Mouse (Mus musculus) common myeloid progenitor, adult 5-6 weeks (primary cell): ENCODE data around the gene Fli1. TPM values are rescaled to one million over a fixed set of nuclear protein-coding genes. Genes with fewer than 3 reads are reported as not detected.

Experiments used
- ATAC-seq: replicated peaks from 2 replicates; pipeline ENCODE4 v1.8.0; 2016; ENCODE audit warnings: low read depth, mild to moderate bottlenecking, moderate TSS enrichment, inconsistent platforms; ENCODE audit not compliant: poor library complexity, severe bottlenecking
- total RNA-seq: library from RNA; stranded (forward); fragments of 200-1000, 187-1606 nt; gene quantifications from 2 replicates; pipeline ENCODE4 v1.2.3, GENCODE M21; 2017

Gene Fli1
- total RNA-seq, 1 experiment from 2014 or later = 88.2 TPM

DNA sequence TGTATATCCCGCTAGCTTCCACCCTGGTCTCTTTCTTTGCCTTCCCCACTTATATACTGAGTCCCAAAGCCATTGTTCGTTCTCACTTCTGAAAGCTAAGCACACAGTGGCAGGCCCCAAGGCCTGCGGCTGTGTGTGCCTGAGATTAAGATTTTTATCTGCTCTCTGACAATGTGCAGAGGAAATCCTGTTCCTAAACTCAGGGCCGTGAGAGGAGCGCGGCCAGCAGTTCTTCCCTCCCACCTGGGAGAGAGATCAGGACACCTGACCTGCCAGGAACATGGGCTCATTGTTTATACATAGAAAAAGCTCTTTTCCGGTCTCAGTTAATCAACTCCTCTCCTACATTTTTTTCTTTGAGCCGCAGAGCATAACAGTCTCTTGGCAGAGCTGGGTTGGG, 36.5 kb downstream of the Fli1 start:
- peak; percentile 8; the same call in 1 of the 2 replicates for ATAC-seq

DNA sequence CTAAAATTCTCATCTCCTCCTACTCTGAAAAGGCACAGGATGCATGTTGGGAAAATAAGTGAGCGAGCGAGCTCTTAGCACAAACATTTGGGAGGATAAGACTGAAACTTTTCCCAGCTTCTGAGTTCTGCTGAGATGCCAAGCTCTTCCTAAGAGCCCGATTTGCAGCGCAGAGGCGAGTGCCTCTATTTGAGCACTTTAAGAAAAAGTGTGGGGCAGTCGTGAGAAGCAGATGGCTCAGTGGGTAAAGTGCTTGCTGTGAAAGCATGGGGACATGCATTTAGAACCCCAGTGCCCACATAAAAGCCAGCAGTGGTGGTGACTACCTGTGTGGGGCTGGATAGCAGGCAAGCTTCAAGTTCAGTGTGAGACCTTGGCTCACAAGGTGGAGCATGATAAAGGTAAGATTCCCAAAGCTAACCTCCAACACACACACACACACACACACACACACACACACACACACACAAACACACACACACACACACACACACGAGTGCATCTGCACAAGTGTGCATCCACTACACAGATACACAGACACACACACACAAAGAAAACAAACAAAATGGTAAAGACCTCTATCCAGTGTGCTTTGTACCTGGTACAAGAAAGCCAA, 37.1 kb downstream of the Fli1 start:
- ATAC-seq = no peak

DNA sequence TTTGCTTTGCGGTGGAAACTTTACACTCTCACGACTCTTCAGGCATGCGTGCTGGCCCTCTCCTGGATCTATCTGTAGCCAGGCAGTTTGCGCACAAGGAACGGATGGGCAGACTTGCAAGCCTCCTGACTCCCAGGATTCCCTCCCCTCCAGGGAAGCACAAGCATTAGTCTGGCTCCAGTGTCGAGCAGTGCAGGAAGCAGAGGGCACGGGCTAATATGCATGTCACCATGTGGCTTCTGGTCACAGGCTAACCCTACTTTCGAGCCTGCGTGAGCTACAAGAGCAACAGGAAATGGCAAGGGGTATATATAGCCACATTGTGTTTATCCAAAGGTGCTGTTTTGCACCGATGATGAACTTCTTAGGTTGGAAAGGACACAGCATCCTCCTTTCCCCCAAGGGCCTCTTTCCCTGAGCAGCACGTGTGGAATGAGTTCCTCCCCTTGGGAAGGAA, 38.6 kb downstream of the Fli1 start:
- no peak for ATAC-seq

DNA sequence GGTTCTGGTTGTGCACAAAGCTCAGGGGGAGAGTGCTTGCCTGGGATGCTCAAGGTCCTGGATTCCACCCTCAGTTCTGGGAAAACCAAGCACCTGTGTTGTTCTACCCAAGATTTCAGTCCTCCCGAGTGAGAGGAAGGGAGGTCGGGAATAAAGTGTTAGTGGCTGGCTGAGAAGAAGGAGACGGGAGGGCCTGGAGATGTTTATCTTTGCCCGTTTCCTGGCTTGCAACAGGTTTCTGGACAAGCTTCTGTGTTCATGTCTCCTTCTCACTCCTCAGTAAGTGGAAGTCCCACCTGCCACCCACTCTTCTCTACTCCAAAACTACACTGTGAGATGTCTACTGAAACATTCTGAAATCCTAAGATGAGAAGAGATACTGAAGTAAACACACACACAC, 39.2 kb downstream of the Fli1 start:
- ATAC-seq = no peak

DNA sequence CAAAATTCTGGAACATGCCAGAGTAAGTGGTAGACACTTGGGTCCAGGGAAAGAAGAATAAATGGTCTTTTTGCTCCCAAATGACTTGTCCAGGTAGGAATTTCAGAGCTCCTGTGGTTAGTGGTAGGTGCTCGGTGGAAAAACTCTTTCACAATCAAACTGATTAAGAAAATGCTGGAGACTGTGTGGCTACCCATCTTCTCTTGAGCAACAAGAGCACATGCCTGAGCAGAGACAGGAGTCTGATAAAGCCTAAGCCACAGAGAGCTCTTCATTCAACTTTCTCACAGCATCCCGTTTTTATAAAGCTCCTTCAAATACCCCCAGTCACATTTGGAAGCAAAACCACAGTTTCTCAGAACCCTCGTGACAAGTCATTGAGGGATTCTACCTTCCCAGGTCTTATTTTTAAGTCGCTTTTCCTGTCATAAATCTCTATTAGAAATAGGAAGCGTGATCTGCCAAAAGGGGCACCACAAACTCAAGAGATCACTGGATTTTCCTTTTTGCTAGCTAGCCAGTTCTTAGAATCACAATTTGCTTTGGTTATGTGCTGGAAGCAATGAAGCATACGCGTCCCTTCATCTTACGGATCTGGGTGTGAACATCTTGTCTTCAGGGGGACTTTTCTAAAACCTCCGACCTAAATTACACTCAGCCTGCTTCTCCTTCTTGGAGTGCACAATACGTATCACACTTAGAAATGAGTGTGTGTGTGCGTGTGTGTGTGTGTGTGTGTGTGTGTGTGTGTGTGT, 40.2 kb downstream of the Fli1 start:
- ATAC-seq = peak; percentile 10

DNA sequence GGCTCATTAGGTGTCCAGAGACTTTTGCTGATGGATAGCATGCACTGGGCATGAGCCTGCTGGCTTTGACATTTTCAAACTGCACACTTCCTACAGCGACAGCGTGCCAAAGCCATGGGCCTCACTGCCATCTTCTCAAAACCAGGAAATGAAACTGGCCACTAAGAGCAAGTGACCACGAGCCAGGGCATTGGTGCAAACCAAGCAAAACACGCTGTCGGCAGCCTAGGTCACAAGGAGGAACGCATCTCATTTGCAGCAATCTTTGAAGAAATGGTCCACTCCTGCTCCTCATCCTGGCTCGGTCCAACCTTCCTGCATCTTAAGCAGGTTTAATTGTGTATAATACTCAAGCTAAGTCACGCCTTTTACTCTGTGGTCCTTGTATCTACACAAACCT, 41.8 kb downstream of the Fli1 start:
- ATAC-seq = peak; percentile 62

DNA sequence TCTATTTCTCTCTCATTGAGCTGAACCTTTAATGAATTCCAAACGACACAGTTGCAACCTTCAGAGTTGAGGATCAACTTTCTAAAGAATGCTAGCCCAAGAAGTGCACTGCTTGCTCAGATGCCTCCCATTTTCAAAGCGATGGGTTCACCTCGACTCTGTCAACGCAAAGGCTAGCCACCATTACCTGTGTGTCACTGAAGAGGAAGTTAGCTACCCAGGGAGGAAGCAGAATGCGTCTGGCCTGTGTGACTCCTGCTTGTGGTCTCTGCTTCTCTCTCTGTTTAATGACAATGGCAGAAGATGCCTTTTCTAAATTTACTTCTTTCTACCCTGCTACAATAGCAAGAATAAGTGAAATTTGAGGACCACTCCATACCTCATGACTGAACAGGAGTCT, 42.6 kb downstream of the Fli1 start:
- peak; percentile 42 for ATAC-seq

DNA sequence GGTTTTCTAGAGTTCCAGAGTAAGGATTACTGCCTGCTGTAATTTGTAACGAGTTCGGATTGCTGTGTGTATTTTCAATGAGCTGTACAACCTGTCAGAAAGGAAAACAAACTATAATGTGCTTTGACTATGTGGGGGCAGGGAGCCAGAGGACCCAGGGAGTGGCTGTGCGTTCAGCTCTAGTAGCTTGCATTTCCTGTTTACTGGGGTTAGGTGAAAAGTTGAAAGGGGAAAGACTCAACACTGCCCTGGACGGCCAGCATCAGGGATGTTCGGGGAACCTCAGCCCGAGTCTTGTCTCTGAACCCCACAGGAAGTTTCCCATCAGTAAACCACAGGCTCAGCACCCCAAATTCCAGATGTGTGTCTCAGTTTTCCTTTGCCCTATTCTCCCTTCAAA, 43.2 kb downstream of the Fli1 start:
- ATAC-seq = no peak

DNA sequence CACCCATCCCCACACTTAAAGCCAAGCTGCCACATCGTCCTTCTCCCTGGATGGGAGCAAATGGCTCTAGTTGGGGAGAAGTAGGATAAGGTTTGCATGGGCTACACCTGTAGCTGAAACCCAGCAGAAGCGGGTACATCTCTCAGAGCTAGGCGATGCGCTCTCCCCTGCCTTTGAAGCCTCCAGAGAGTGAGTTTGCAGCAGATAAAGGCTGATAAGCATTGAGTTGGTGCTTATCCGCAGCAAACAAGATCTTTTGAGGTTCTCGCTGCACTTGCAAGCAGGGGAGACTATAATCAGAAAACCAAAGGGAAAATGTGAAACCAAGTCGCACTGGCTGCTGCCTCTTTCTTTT, 47.0 kb downstream of the Fli1 start:
- peak; percentile 13; the same call in 1 of the 2 replicates for ATAC-seq

DNA sequence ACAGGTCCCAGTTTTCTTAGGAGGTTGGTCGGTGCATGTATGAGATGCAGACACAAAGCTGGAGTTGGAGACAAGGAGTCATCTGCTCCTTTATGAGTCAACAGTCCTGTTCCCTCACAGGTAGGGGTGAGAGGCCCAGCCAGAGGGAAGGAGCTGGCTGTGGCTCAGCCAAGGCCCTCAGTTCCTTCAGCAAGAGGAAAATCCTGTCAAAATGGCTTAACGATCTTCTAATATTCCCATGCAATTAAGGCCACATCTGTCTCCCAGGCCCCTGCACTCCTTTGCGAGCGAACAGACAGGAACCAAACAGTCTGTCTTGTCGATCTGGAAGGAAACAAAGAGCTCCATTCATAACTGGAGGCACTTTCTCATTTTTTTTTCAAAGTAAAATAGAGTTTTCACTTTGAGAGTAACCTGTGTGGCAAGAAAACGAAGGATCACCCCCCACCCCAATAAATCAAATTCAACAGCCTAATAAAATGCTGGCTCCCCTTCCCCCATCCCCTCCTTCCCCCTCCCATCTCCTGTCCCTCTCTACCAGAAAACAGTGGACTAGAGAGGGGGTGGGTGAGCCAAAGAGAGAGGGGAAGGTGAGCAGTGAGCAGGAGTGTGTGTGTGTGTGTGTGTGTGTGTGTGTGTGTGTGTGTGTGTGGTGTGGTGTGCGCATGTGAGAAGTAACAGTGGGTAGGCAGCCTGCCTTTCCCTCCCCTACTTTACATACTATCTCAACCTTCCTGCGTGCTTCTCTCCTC, 47.6 kb downstream of the Fli1 start:
- no peak for ATAC-seq

DNA sequence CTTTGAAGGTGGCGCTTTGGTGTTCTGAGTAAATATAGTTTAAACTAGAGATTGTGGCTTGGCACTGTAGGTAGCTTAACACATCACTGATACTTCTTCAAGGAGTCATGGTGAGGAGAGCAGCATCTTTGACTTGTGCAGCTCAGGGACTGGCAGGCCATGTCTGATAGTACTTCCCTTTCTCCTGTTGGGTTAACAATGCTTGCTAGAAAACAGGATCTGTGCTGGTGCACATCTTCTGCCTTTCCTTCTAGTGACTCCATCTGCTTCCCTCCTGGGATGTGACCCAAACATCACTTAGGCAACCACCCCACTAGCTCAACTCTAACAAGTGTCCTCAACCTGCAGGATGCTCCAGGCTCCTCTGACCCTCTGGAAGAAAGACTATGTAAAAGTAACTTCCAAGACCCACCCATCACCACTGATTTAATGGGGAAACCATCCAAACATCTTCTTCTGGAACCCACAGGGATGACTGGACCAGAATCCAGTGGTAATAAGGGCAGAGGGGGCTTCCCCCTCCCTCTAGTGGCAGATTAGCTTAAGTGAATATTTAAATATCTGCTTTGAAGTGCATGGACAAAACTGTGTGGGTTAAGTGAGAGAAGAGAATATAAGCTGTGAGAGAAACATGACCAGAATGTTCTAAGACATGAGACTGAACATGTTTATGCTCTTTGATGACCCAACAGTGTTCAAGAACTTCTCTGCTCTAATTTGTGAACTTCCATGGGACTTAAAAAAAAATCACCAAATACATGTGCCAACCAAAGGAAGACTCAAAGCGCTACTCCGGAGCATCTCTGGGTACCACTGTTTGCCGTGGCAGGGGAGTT, 48.9 kb downstream of the Fli1 start:
- ATAC-seq = no peak; the same call in 1 of the 2 replicates

DNA sequence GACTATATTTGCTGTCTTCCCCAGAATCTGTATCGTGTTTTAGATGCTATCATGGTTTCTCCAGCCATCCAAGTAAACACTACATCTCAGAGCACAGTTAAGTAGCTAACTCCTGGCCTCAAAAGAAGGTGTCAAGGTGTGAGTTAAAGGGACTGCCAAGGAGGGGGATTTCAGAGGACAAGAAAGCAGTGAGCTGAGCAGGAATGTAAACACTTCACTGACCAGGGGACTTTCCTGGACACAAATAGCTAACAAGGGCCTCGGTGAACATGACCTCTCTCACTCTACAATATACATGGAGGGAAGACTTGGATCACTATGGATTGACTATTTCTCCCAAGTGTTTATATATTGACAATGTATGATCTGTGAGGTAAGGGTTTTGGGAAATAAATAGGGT, 49.9 kb downstream of the Fli1 start:
- ATAC-seq = no peak

DNA sequence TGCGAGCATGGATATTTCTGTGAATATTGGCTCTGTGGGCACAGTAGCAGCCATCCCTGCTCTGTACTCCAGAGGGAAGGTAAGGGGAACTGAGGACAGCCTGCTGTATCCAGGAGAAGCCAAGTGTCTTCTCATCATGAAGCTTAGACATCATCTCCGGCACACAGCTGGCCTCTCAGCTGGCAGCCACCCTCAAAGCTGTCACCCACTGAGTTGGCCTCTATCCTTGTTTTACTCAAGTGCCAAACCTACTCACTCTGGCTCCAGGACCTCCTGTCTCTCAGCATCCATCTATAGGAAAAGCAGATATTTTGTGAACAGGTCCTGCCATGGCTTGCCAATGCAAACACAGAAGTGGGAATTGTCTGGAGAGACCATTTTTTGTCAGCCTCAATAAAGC, 51.2 kb downstream of the Fli1 start:
- no peak for ATAC-seq

DNA sequence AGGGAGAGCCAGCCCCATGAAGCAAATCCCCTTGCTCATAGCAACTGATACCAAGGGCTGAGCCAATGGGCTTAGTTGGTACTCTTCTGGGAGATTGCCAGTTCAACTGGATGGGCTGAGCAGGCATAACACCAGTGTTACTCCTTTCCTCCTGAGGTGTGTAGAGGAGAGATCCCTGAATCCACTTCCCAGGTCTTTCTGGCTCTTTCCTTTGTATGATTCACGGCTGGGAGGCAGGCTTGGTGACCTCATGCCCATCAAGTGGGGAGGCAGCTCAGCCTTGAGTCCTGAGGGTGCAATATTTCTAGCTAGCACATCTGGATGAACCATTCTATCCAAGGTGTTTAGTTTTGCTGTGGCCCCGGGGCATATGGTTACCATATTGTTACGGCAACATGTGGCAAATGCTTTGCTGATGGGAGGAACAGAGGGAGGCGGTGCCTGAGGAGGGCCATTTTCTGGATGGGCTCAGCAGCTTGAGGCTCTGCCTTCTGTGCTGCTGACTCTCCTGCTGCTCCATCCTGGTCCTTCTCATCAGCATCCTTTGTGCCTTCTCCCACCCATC, 52.8 kb downstream of the Fli1 start:
- no peak for ATAC-seq

DNA sequence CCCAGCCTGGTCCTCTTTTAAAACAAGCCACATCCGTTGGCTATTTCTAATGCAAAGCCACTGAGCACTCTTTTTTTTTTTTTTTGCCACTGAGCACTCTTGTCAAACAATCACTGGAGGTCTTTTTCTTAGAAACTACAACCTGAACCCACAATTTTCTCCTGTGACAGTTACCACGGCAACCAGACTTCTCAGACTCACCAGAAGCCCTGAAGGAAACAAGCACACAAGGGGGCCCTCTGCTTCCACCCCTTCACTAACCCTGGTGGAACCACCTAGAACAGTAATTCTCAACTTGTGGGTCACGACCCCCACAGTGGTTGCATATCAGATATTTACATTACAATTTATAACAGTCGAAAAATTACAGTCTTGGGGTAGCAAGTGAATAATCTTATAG, 53.3 kb downstream of the Fli1 start:
- no peak for ATAC-seq

DNA sequence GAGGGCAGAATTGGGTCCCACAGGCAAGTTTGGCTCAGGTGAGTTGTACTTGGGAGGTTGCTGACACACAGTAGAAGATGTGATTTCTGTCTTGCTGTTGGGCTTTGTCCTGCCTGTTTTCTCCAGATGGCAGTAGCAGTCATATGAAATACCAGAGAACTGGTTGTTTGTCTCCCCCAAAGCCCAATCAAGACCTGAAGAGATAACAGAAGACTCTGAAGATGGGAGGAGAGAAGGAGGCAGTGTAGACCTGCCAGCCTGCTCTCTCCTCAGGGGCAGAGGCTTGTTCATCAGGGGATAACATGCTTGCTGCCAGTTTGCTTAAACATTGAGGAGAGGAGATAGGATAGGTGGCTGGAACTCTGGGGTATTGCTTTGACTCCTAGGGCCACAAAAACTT, 54.0 kb downstream of the Fli1 start:
- no peak for ATAC-seq

DNA sequence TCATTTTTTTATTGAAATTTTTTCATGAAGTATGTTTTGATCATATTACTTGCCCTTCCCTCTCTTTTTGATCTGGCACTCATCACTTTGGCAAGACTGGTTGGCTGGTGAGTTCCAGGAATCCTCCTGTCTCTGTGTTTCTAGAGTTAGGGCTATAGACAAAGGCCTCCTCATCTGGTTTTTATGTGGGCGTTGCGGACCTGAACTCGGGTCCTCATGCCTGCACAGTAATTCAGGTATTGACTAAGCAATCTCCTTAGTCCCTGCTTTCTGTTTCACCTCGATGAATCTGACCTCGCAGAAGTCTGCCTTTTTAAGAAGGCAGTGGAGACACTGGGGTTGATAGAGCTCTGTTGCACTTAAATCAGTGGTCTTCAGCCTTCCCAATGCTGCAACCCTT, 54.8 kb downstream of the Fli1 start:
- ATAC-seq = no peak

DNA sequence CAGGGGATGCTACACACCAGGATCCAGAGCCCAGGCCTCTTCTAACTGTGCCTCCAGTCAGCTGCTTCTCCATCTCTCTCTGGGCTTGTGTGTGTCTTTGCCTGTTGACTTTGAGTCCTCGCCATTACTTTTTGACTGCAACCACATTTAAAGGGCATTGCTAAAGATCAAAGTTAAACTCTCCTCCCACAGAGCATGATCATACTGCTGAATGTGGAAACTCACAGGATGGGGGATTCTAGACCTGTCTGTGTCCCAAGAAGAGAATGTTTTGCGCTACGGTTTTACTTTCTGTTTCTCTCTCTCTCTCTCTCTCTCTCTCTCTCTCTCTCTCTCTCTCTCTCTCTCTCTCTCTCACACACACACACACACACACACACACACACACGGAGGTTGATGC, 55.3 kb downstream of the Fli1 start:
- no peak for ATAC-seq

DNA sequence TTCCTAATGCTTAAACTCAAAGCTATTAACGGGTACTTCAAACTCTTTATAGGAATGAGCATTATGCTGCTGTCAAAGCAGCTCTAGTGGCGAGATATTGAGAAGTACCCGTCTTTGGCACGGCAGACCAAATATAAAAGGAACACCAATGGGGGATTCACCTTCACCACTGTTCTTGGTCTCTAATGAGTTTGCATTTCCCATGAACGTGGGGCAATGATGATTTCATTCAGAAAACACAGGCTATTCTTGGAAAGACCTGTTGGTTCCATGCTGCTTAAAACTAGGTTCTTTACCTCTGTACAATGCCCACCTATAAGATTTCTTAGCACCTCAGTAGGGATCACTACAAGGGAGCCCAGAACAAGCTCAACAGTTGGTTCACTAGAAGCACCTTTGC, 62.2 kb downstream of the Fli1 start:
- ATAC-seq = no peak

DNA sequence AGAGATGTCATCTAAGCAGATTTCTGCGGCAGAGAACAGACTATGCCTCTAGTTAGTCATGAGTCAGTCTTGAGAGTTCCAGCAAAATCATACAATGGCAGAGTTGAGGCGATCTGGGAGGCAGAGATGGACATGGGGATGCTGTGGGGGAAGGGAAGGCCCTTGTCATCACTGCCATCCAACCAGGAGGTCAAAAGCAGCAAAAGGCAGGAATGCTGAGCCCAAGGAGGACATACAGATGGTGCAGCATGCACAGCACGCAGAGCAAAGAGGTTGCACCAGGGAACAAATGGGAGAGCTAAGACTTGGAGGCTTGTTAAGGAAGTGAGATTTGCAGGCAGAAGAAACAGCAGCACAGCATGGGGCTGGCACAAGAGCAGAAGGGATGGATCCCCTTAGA, 63.9 kb downstream of the Fli1 start:
- ATAC-seq = no peak
